Mouse (Mus musculus): Measurements from ENCODE around the gene Fam89b. TPM values are rescaled to one million over a fixed set of nuclear protein-coding genes. Genes with fewer than 3 reads are reported as not detected.

Fam89b gene
- polyA plus RNA-seq, 1 experiment from 2014 or later: 93.4 TPM

GRCm38 (mm10) chr19:5740320-5741317, 11.2 kb upstream of the Fam89b start, which contains the start of gene Ltbp3:
TSS of gene Ltbp3 (plus strand) at chr19:5740904.
- Histone ChIP-seq H3K4me2 (replicated peaks; ENCODE audit: low read depth, low read length) (peak within 1 kb of the TSS; percentile 99), H3K4me3 (ENCODE audit: low read length) (peak within 1 kb of the TSS; percentile 76), H3K27me3 (ENCODE audit: insufficient read depth, low read length) (no peaks in the 10 kb centered on the region; the same call in 1 of the 2 replicates), H3K36me3 (ENCODE audit: insufficient read depth, low read length) (no peaks in the 10 kb centered on the region), H3K27ac (ENCODE audit: low read length) (peak within 1 kb of the TSS; percentile 78), H3K4me1 (ENCODE audit: insufficient read depth, low read length) (peaks cover 41% of the 10 kb centered on the region), H3K9ac (replicated peaks; ENCODE audit: low read length) (peak within 1 kb of the TSS; percentile 94), H3K9me3 (ENCODE audit: low read length) (no peaks in the 10 kb centered on the region)
- WGBS: 28% methylated on average over 10 of the region's 14 CpGs
- peak; percentile 41; the same call in 1 of the 2 replicates for ATAC-seq (ENCODE audit: low FRiP score, low TSS enrichment)

GRCm38 (mm10) chr19:5739446-5739845, 10.0 kb upstream of the Fam89b start:
- no peaks in the 10 kb centered on the region for H3K9me3 ChIP-seq (ENCODE audit: low read length)
- ATAC-seq (ENCODE audit: low FRiP score, low TSS enrichment): no peak
- no peak overlapping the region for H3K27ac ChIP-seq (ENCODE audit: low read length)
- H3K4me2 ChIP-seq (replicated peaks; ENCODE audit: low read depth, low read length): no peak overlapping the region
- H3K27me3 ChIP-seq (ENCODE audit: insufficient read depth, low read length): peaks cover 3% of the 10 kb centered on the region; the same call in 1 of the 2 replicates
- H3K36me3 ChIP-seq (ENCODE audit: insufficient read depth, low read length): no peaks in the 10 kb centered on the region
- peaks cover 34% of the 10 kb centered on the region for H3K4me1 ChIP-seq (ENCODE audit: insufficient read depth, low read length)
- H3K4me3 ChIP-seq (ENCODE audit: low read length): no peak overlapping the region
- WGBS: 43% methylated on average over 2 of the region's 2 CpGs
- H3K9ac ChIP-seq (replicated peaks; ENCODE audit: low read length): no peak overlapping the region

GRCm38 (mm10) chr19:5734325-5734724, 4.9 kb upstream of the Fam89b start:
- Histone ChIP-seq H3K4me3 (ENCODE audit: low read length) (no peak overlapping the region), H3K9ac (replicated peaks; ENCODE audit: low read length) (no peak overlapping the region), H3K27ac (ENCODE audit: low read length) (no peak overlapping the region), H3K27me3 (ENCODE audit: insufficient read depth, low read length) (peaks cover 3% of the 10 kb centered on the region; the same call in 1 of the 2 replicates), H3K9me3 (ENCODE audit: low read length) (no peaks in the 10 kb centered on the region), H3K4me2 (replicated peaks; ENCODE audit: low read depth, low read length) (no peak overlapping the region), H3K36me3 (ENCODE audit: insufficient read depth, low read length) (0 out of 2 replicates have a peak, but pooled peaks cover 5% of the 10 kb centered on the region), H3K4me1 (ENCODE audit: insufficient read depth, low read length) (peaks cover 22% of the 10 kb centered on the region)
- no peak for ATAC-seq (ENCODE audit: low FRiP score, low TSS enrichment)
- 82% methylated on average over 9 of the region's 9 CpGs for WGBS

GRCm38 (mm10) chr19:5731264-5731978, 2.0 kb upstream of the Fam89b start:
- 0 out of 2 replicates have a peak, but pooled peaks cover 5% of the 10 kb centered on the region for H3K36me3 ChIP-seq (ENCODE audit: insufficient read depth, low read length)
- WGBS: under 1% methylated on average over 47 of the region's 47 CpGs
- peak; percentile 90 for ATAC-seq (ENCODE audit: low FRiP score, low TSS enrichment)
- peaks cover 45% of the 10 kb centered on the region for H3K4me1 ChIP-seq (ENCODE audit: insufficient read depth, low read length)
- H3K27ac ChIP-seq (ENCODE audit: low read length): peak overlapping the region; percentile 70
- no peaks in the 10 kb centered on the region for H3K9me3 ChIP-seq (ENCODE audit: low read length)
- peak overlapping the region; percentile 98 for H3K4me2 ChIP-seq (replicated peaks; ENCODE audit: low read depth, low read length)
- H3K9ac ChIP-seq (replicated peaks; ENCODE audit: low read length): peak overlapping the region; percentile 90
- H3K4me3 ChIP-seq (ENCODE audit: low read length): peak overlapping the region; percentile 87
- H3K27me3 ChIP-seq (ENCODE audit: insufficient read depth, low read length): peaks cover 3% of the 10 kb centered on the region; the same call in 1 of the 2 replicates

- ATAC-seq (ENCODE audit: low FRiP score, low TSS enrichment): no peak
- Histone ChIP-seq H3K4me1 (ENCODE audit: insufficient read depth, low read length) (peaks cover 53% of the 10 kb centered on the region), H3K9ac (replicated peaks; ENCODE audit: low read length) (peak overlapping the region; percentile 90), H3K27ac (ENCODE audit: low read length) (0 out of 2 replicates have a peak overlapping the region, but pooled peaks have one; percentile 45), H3K4me3 (ENCODE audit: low read length) (peak overlapping the region; percentile 87), H3K36me3 (ENCODE audit: insufficient read depth, low read length) (0 out of 2 replicates have a peak, but pooled peaks cover 5% of the 10 kb centered on the region), H3K27me3 (ENCODE audit: insufficient read depth, low read length) (0 out of 2 replicates have a peak, but pooled peaks cover 3% of the 10 kb centered on the region), H3K9me3 (ENCODE audit: low read length) (no peaks in the 10 kb centered on the region), H3K4me2 (replicated peaks; ENCODE audit: low read depth, low read length) (peak overlapping the region; percentile 98)
- 73% methylated on average over 29 of the region's 29 CpGs for WGBS
Observed at GRCm38 (mm10) chr19:5730314-5731186, 1.1 kb upstream of the Fam89b start.

- Histone ChIP-seq H3K27me3 (ENCODE audit: insufficient read depth, low read length) (no peaks in the 10 kb centered on the region), H3K4me3 (ENCODE audit: low read length) (peak overlapping the region; percentile 97), H3K4me2 (replicated peaks; ENCODE audit: low read depth, low read length) (peak overlapping the region; percentile 85), H3K36me3 (ENCODE audit: insufficient read depth, low read length) (0 out of 2 replicates have a peak, but pooled peaks cover 8% of the 10 kb centered on the region), H3K9me3 (ENCODE audit: low read length) (no peaks in the 10 kb centered on the region), H3K9ac (replicated peaks; ENCODE audit: low read length) (peak overlapping the region; percentile 98), H3K4me1 (ENCODE audit: insufficient read depth, low read length) (peaks cover 70% of the 10 kb centered on the region), H3K27ac (ENCODE audit: low read length) (peak overlapping the region; percentile 92)
- WGBS: 7% methylated on average over 37 of the region's 37 CpGs
- ATAC-seq (ENCODE audit: low FRiP score, low TSS enrichment): 0 out of 2 replicates have a peak, but pooled peaks have one; percentile 13
Observed at GRCm38 (mm10) chr19:5728631-5729443, 616 bp downstream of the Fam89b start.

- H3K36me3 ChIP-seq (ENCODE audit: insufficient read depth, low read length): peaks cover 9% of the 10 kb centered on the region; the same call in 1 of the 2 replicates
- ATAC-seq (ENCODE audit: low FRiP score, low TSS enrichment): no peak
- peak overlapping the region; percentile 64; the same call in 1 of the 2 replicates for H3K27ac ChIP-seq (ENCODE audit: low read length)
- H3K9me3 ChIP-seq (ENCODE audit: low read length): no peaks in the 10 kb centered on the region
- no peaks in the 10 kb centered on the region for H3K27me3 ChIP-seq (ENCODE audit: insufficient read depth, low read length)
- WGBS: 2% methylated on average over 14 of the region's 14 CpGs
- H3K4me2 ChIP-seq (replicated peaks; ENCODE audit: low read depth, low read length): peak overlapping the region; percentile 85
- peak overlapping the region; percentile 97 for H3K4me3 ChIP-seq (ENCODE audit: low read length)
- H3K9ac ChIP-seq (replicated peaks; ENCODE audit: low read length): peak overlapping the region; percentile 62
- H3K4me1 ChIP-seq (ENCODE audit: insufficient read depth, low read length): peaks cover 71% of the 10 kb centered on the region
Observed at GRCm38 (mm10) chr19:5727701-5728100, 1.8 kb downstream of the Fam89b start.

GRCm38 (mm10) chr19:5726961-5727578, 2.4 kb downstream of the Fam89b start:
- no peaks in the 10 kb centered on the region for H3K9me3 ChIP-seq (ENCODE audit: low read length)
- H3K4me2 ChIP-seq (replicated peaks; ENCODE audit: low read depth, low read length): peak overlapping the region; percentile 85
- 70% methylated on average over 15 of the region's 15 CpGs for WGBS
- peak overlapping the region; percentile 62 for H3K9ac ChIP-seq (replicated peaks; ENCODE audit: low read length)
- H3K27ac ChIP-seq (ENCODE audit: low read length): peak overlapping the region; percentile 64; the same call in 1 of the 2 replicates
- peaks cover 11% of the 10 kb centered on the region; the same call in 1 of the 2 replicates for H3K36me3 ChIP-seq (ENCODE audit: insufficient read depth, low read length)
- H3K4me1 ChIP-seq (ENCODE audit: insufficient read depth, low read length): peaks cover 70% of the 10 kb centered on the region
- no peaks in the 10 kb centered on the region for H3K27me3 ChIP-seq (ENCODE audit: insufficient read depth, low read length)
- peak overlapping the region; percentile 97 for H3K4me3 ChIP-seq (ENCODE audit: low read length)
- no peak for ATAC-seq (ENCODE audit: low FRiP score, low TSS enrichment)
